Mouse (Mus musculus): ENCODE results near the gene Jund. TPM values are rescaled to one million over a fixed set of nuclear protein-coding genes. Genes with fewer than 3 reads are reported as not detected.

The Jund gene
- total RNA-seq, 2 experiments from 2014 or later: 185 to 195 TPM

- DNase-seq (ENCODE audit: low spot score in 2 of 2): no peak
These were observed 25.5 kb downstream of the Jund start for GRCm38 (mm10) chr8:70724216-70724615.

- DNase-seq (ENCODE audit: low spot score in 2 of 2): no peak
These were observed 27.2 kb downstream of the Jund start for GRCm38 (mm10) chr8:70725792-70726447.

- DNase-seq (ENCODE audit: low spot score in 2 of 2): no peak
These were observed 28.0 kb downstream of the Jund start for GRCm38 (mm10) chr8:70726721-70727120.

- no peak for DNase-seq (ENCODE audit: low spot score in 2 of 2)
These were observed 31.2 kb downstream of the Jund start for GRCm38 (mm10) chr8:70729808-70730475.

- DNase-seq (ENCODE audit: low spot score in 2 of 2): no peak
These were observed 32.2 kb downstream of the Jund start for GRCm38 (mm10) chr8:70730956-70731355.

- DNase-seq (ENCODE audit: low spot score in 2 of 2): no peak
These were observed 39.0 kb downstream of the Jund start for GRCm38 (mm10) chr8:70737705-70738104.

GRCm38 (mm10) chr8:70738211-70738610, 39.5 kb downstream of the Jund start:
- DNase-seq (ENCODE audit: low spot score in 2 of 2): no peak

GRCm38 (mm10) chr8:70741661-70742060, 42.9 kb downstream of the Jund start:
- DNase-seq (ENCODE audit: low spot score in 2 of 2): no peak

GRCm38 (mm10) chr8:70742176-70742575, 43.4 kb downstream of the Jund start:
- DNase-seq (ENCODE audit: low spot score in 2 of 2): no peak

- no peak for DNase-seq (ENCODE audit: low spot score in 2 of 2)
These were observed 44.4 kb downstream of the Jund start for GRCm38 (mm10) chr8:70742981-70743655.

GRCm38 (mm10) chr8:70743656-70744590, 45.2 kb downstream of the Jund start:
- DNase-seq (ENCODE audit: low spot score in 2 of 2): no peak

GRCm38 (mm10) chr8:70744806-70745205, 46.1 kb downstream of the Jund start:
- no peak for DNase-seq (ENCODE audit: low spot score in 2 of 2)

- no peak for DNase-seq (ENCODE audit: low spot score in 2 of 2)
These were observed 47.0 kb downstream of the Jund start for GRCm38 (mm10) chr8:70745691-70746220.

- no peak for DNase-seq (ENCODE audit: low spot score in 2 of 2)
These were observed 47.9 kb downstream of the Jund start for GRCm38 (mm10) chr8:70746676-70747075.

- DNase-seq (ENCODE audit: low spot score in 2 of 2): no peak
These were observed 48.6 kb downstream of the Jund start for GRCm38 (mm10) chr8:70747211-70747890.

GRCm38 (mm10) chr8:70748246-70749096, 49.7 kb downstream of the Jund start:
- DNase-seq (ENCODE audit: low spot score in 2 of 2): no peak

- DNase-seq (ENCODE audit: low spot score in 2 of 2): no peak
These were observed 50.4 kb downstream of the Jund start for GRCm38 (mm10) chr8:70749097-70749674.

Data from adrenal gland, postnatal 4 days (tissue).